8 mouse cellular contexts compared by ENCODE assay signal in genomic region chr5:105876068-105876924, GRCm38 (mm10). TPM values are rescaled to one million over a fixed set of nuclear protein-coding genes. Genes with fewer than 3 reads are reported as not detected.
DNase-seq lines count a peak whose midpoint lies in the region; ATAC-seq and TF ChIP-seq lines count a peak whose summit lies in the region.

TSS of gene Zfp326 (plus strand) at chr5:105876565.

- no peaks in the 10 kb centered on the region for H3K9me3 ChIP-seq in embryonic facial prominence, embryonic 14.5 days (ENCODE audit: control insufficient read depth, low read length)
- no peaks in the 10 kb centered on the region for H3K9me3 ChIP-seq in limb, embryonic 14.5 days (ENCODE audit: control insufficient read depth, low read length)
- H3K9me3 ChIP-seq in midbrain, postnatal 0 days (ENCODE audit: low read length) = no peaks in the 10 kb centered on the region

- WGBS in embryonic facial prominence, embryonic 14.5 days = under 1% methylated on average over 19 of the region's 83 CpGs
- WGBS in limb, embryonic 14.5 days = under 1% methylated on average over 50 of the region's 83 CpGs
- WGBS in midbrain, postnatal 0 days = under 1% methylated on average over 44 of the region's 83 CpGs

- no peak for TF ChIP-seq CTCF in midbrain, postnatal 0 days (IDR thresholded peaks at IDR 0.05)

- H3K4me3 ChIP-seq in embryonic facial prominence, embryonic 14.5 days (ENCODE audit: low read depth, low read length) = peak within 1 kb of the TSS; percentile 95
- H3K4me3 ChIP-seq in limb, embryonic 14.5 days (replicated peaks; ENCODE audit: low read length) = peak within 1 kb of the TSS; percentile 97
- H3K4me3 ChIP-seq in midbrain, postnatal 0 days (ENCODE audit: low read depth, low read length) = peak within 1 kb of the TSS; percentile 95

- peak; percentile 91 for DNase-seq in 3T3-L1 (ENCODE audit: low read depth, low spot score)
- DNase-seq in adrenal gland, postnatal 4 days (ENCODE audit: low spot score in 2 of 2) = peak; percentile 84 to 89
- DNase-seq in embryonic facial prominence, embryonic 14.5 days (ENCODE audit: low spot score) = peak; percentile 93
- DNase-seq in heart, adult 8-10 months (ENCODE audit: low spot score) = peak; percentile 89
- DNase-seq in kidney, adult 9 months = peak; percentile 93
- peak; percentile 90 for DNase-seq in limb, embryonic 14.5 days (ENCODE audit: low spot score)
- peak; percentile 93 for DNase-seq in midbrain, postnatal 0 days (ENCODE audit: low spot score)
- peak; percentile 78 to 79 for DNase-seq in spleen, postnatal 14 days (ENCODE audit: low spot score in 2 of 2)

- no peaks in the 10 kb centered on the region for H3K36me3 ChIP-seq in embryonic facial prominence, embryonic 14.5 days (ENCODE audit: control insufficient read depth, insufficient read depth, low read length)
- H3K36me3 ChIP-seq in limb, embryonic 14.5 days (ENCODE audit: control insufficient read depth, insufficient read depth, low read length) = peaks cover 11% of the 10 kb centered on the region; the same call in 1 of the 2 replicates
- no peaks in the 10 kb centered on the region for H3K36me3 ChIP-seq in midbrain, postnatal 0 days (ENCODE audit: insufficient read depth, low read length)

- no peaks in the 10 kb centered on the region for H3K27me3 ChIP-seq in embryonic facial prominence, embryonic 14.5 days (replicated peaks; ENCODE audit: control insufficient read depth, insufficient read depth, low read length)
- no peaks in the 10 kb centered on the region for H3K27me3 ChIP-seq in limb, embryonic 14.5 days (ENCODE audit: control insufficient read depth, insufficient read depth, low read length)
- H3K27me3 ChIP-seq in midbrain, postnatal 0 days (ENCODE audit: insufficient read depth, low read length) = no peaks in the 10 kb centered on the region

- H3K9ac ChIP-seq in embryonic facial prominence, embryonic 14.5 days (ENCODE audit: low read depth, low read length) = peak within 1 kb of the TSS; percentile 98
- H3K9ac ChIP-seq in limb, embryonic 14.5 days (ENCODE audit: low read depth, low read length, severe bottlenecking) = peak within 1 kb of the TSS; percentile 100
- H3K9ac ChIP-seq in midbrain, postnatal 0 days (replicated peaks; ENCODE audit: low read length, poor library complexity, severe bottlenecking) = peak within 1 kb of the TSS; percentile 96

- peak; percentile 95 for ATAC-seq in embryonic facial prominence, embryonic 14.5 days (ENCODE audit: low read depth)
- ATAC-seq in limb, embryonic 14.5 days (ENCODE audit: low FRiP score, low read depth) = peak; percentile 96
- peak; percentile 94 for ATAC-seq in midbrain, postnatal 0 days (ENCODE audit: low FRiP score)

- H3K4me1 ChIP-seq in embryonic facial prominence, embryonic 14.5 days (ENCODE audit: control insufficient read depth, insufficient read depth, low read length) = peaks cover 20% of the 10 kb centered on the region
- H3K4me1 ChIP-seq in limb, embryonic 14.5 days (ENCODE audit: control insufficient read depth, insufficient read depth, low read length) = peaks cover 16% of the 10 kb centered on the region
- peaks cover 9% of the 10 kb centered on the region for H3K4me1 ChIP-seq in midbrain, postnatal 0 days (ENCODE audit: insufficient read depth, low read length)

- peak within 1 kb of the TSS; percentile 91 for H3K27ac ChIP-seq in embryonic facial prominence, embryonic 14.5 days (replicated peaks; ENCODE audit: low read depth, low read length)
- H3K27ac ChIP-seq in limb, embryonic 14.5 days (replicated peaks; ENCODE audit: low read depth, low read length) = peak within 1 kb of the TSS; percentile 90
- peak within 1 kb of the TSS; percentile 94 for H3K27ac ChIP-seq in midbrain, postnatal 0 days (ENCODE audit: low read depth, low read length)

- peak within 1 kb of the TSS; percentile 79 for H3K4me2 ChIP-seq in embryonic facial prominence, embryonic 14.5 days (ENCODE audit: low read depth, low read length)
- peak within 1 kb of the TSS; percentile 59 for H3K4me2 ChIP-seq in limb, embryonic 14.5 days (replicated peaks; ENCODE audit: low read depth, low read length, severe bottlenecking)
- peak within 1 kb of the TSS; percentile 77 for H3K4me2 ChIP-seq in midbrain, postnatal 0 days (ENCODE audit: low read depth, low read length, poor library complexity, severe bottlenecking)

- TF ChIP-seq POLR2A in limb, embryonic 14.5 days (IDR thresholded peaks at IDR 0.05; ENCODE audit: borderline replicate concordance, extremely low read depth, insufficient read depth, insufficient read length) = peak; percentile 58; the same call in 1 of the 2 replicates

RNA-seq across cellular contexts. Expression of gene Zfp326, which starts in this region (rescaled TPM):
- 10 to 100 TPM; 47.2 to 51.6 TPM for total RNA-seq in adrenal gland, postnatal 4 days (2021)
- 32.6 and 34.6 TPM in 2 replicates for polyA plus RNA-seq in embryonic facial prominence, embryonic 14.5 days (2014; fragmentation: Nextera tagmentation; extraction: Ambion mirVana)
- 10 to 100 TPM in 3 of 4 experiments, 1 to 10 TPM in 1; 10.0 to 15.6 (median 11.0) TPM for total RNA-seq in heart, adult 8-10 months (2022)
- 39.9 and 56.5 TPM in 2 replicates for polyA plus RNA-seq in limb, embryonic 14.5 days (2012; rRNA removed)
- 32.5 and 39.4 TPM in 2 replicates for polyA plus RNA-seq in limb, embryonic 14.5 days (2014; fragmentation: Nextera tagmentation; extraction: Ambion mirVana)
- total RNA-seq in midbrain, postnatal 0 days (2014; rRNA removed) = 17.7 and 30.5 TPM in 2 replicates
- polyA plus RNA-seq in midbrain, postnatal 0 days (2015; fragmentation: Nextera tagmentation; extraction: Ambion mirVana) = 26.6 and 40.8 TPM in 2 replicates

Comparison
In these comparisons a context has a peak if more than half of its experiments do, and no peak if none do; other contexts are left out.
1. Peak in every context shown above with its lines: DNase-seq, ATAC-seq, H3K4me3 ChIP-seq and H3K27ac ChIP-seq.